Mouse (Mus musculus) E14TG2a.4 (cell line): ENCODE measurements around the gene Psap.

Experiments
- H3K27me3 ChIP-seq: 2 replicates; pipeline ENCODE4 v1.6.1; 2014; ENCODE audit warnings: low read length, control low read depth; ENCODE audit not compliant: insufficient read depth
- H3K36me3 ChIP-seq: 2 replicates; pipeline ENCODE4 v1.6.1; 2014; ENCODE audit warnings: low read length, control low read depth; ENCODE audit not compliant: insufficient read depth
- H3K4me1 ChIP-seq: replicated peaks from 2 replicates; pipeline ENCODE4 v1.6.1; 2014; ENCODE audit warnings: low read depth, low read length, control low read depth
- H3K4me3 ChIP-seq: replicated peaks from 2 replicates; pipeline ENCODE4 v1.5.1; 2014; ENCODE audit warnings: mild to moderate bottlenecking, low read length
- H3K9me3 ChIP-seq: 2 replicates; pipeline ENCODE4 v1.6.1; 2014; ENCODE audit warnings: low read length, control low read depth
- CTCF ChIP-seq: conservative IDR thresholded peaks from 2 replicates; pipeline ENCODE4 v1.5.1; 2014; ENCODE audit warnings: low read length
- NANOG ChIP-seq: IDR thresholded peaks from 2 replicates; pipeline ENCODE4 v1.6.1; 2014; ENCODE audit warnings: borderline replicate concordance, low read length, mixed read lengths
- POU5F1 ChIP-seq: IDR thresholded peaks from 2 replicates; pipeline ENCODE4 v1.6.1; 2014; ENCODE audit warnings: low read length, borderline replicate concordance

The Psap gene

GRCm38 (mm10) chr10:60257261-60257825 is 20.1 kb upstream of the Psap start:
- Histone ChIP-seq H3K27me3 (peaks cover 20% of the 10 kb centered on the region; the same call in 1 of the 2 replicates), H3K36me3 (no peaks in the 10 kb centered on the region), H3K9me3 (no peaks in the 10 kb centered on the region), H3K4me3 (0 out of 2 replicates have a peak overlapping the region, but pooled peaks have one; percentile 7), H3K4me1 (peaks cover 31% of the 10 kb centered on the region)
- TF ChIP-seq POU5F1 (no peak), NANOG (no peak), CTCF (no peak)

GRCm38 (mm10) chr10:60260557-60261294 is 16.7 kb upstream of the Psap start:
- no peaks in the 10 kb centered on the region for H3K9me3 ChIP-seq

GRCm38 (mm10) chr10:60261530-60261929 is 15.9 kb upstream of the Psap start:
- TF ChIP-seq POU5F1, result no peak
- TF ChIP-seq CTCF, result no peak
- TF ChIP-seq NANOG, result no peak

More at GRCm38 (mm10) chr10:60260557-60261294, 16.7 kb upstream of the Psap start:
- Histone ChIP-seq H3K27me3 (peaks cover 26% of the 10 kb centered on the region), H3K4me3 (no peak overlapping the region), H3K36me3 (no peaks in the 10 kb centered on the region), H3K4me1 (peaks cover 26% of the 10 kb centered on the region)
- TF ChIP-seq POU5F1, result no peak
- TF ChIP-seq CTCF, result no peak
- TF ChIP-seq NANOG, result no peak

GRCm38 (mm10) chr10:60262386-60262785 is 15.0 kb upstream of the Psap start:
- Histone ChIP-seq H3K4me1 (peaks cover 15% of the 10 kb centered on the region), H3K36me3 (no peaks in the 10 kb centered on the region), H3K27me3 (peaks cover 17% of the 10 kb centered on the region), H3K4me3 (no peak overlapping the region), H3K9me3 (no peaks in the 10 kb centered on the region)
- TF ChIP-seq POU5F1 (no peak), CTCF (no peak)

More at GRCm38 (mm10) chr10:60261530-60261929, 15.9 kb upstream of the Psap start:
- Histone ChIP-seq H3K27me3 (peaks cover 21% of the 10 kb centered on the region), H3K4me1 (peaks cover 22% of the 10 kb centered on the region), H3K4me3 (no peak overlapping the region), H3K9me3 (no peaks in the 10 kb centered on the region), H3K36me3 (no peaks in the 10 kb centered on the region)

GRCm38 (mm10) chr10:60263351-60263750 is 14.1 kb upstream of the Psap start:
- no peak for TF ChIP-seq CTCF
- no peak for TF ChIP-seq POU5F1
- no peak for TF ChIP-seq NANOG
- H3K27me3 ChIP-seq, result peaks cover 17% of the 10 kb centered on the region
- H3K36me3 ChIP-seq, result no peaks in the 10 kb centered on the region
- H3K4me1 ChIP-seq, result peaks cover 9% of the 10 kb centered on the region
- H3K9me3 ChIP-seq, result no peaks in the 10 kb centered on the region
- H3K4me3 ChIP-seq, result peak overlapping the region; percentile 46

- H3K36me3 ChIP-seq, result no peaks in the 10 kb centered on the region
- H3K4me1 ChIP-seq, result peaks cover 15% of the 10 kb centered on the region
- TF ChIP-seq NANOG, result no peak
- TF ChIP-seq CTCF, result no peak
- TF ChIP-seq POU5F1, result no peak
- no peak overlapping the region for H3K4me3 ChIP-seq
- peaks cover 8% of the 10 kb centered on the region for H3K27me3 ChIP-seq
- no peaks in the 10 kb centered on the region for H3K9me3 ChIP-seq
Observed at GRCm38 (mm10) chr10:60265252-60265651, 12.2 kb upstream of the Psap start.

- no peak overlapping the region for H3K4me3 ChIP-seq
- H3K9me3 ChIP-seq, result no peaks in the 10 kb centered on the region
- H3K27me3 ChIP-seq, result peaks cover 6% of the 10 kb centered on the region
- no peaks in the 10 kb centered on the region for H3K36me3 ChIP-seq
- peaks cover 15% of the 10 kb centered on the region for H3K4me1 ChIP-seq
- TF ChIP-seq POU5F1, result no peak
- TF ChIP-seq CTCF, result no peak
- TF ChIP-seq NANOG, result no peak
Observed at GRCm38 (mm10) chr10:60266842-60267401, 10.5 kb upstream of the Psap start.

GRCm38 (mm10) chr10:60268738-60269137 is 8.7 kb upstream of the Psap start:
- H3K4me1 ChIP-seq, result peaks cover 15% of the 10 kb centered on the region

More at GRCm38 (mm10) chr10:60268738-60269137, 8.7 kb upstream of the Psap start:
- no peaks in the 10 kb centered on the region for H3K9me3 ChIP-seq
- no peak overlapping the region for H3K4me3 ChIP-seq
- peaks cover 10% of the 10 kb centered on the region; the same call in 1 of the 2 replicates for H3K27me3 ChIP-seq
- no peaks in the 10 kb centered on the region for H3K36me3 ChIP-seq
- TF ChIP-seq CTCF, result no peak
- no peak for TF ChIP-seq NANOG
- TF ChIP-seq POU5F1, result no peak
